Mouse (Mus musculus) midbrain, postnatal 0 days (tissue): ENCODE data around the gene Slc4a5. TPM values are rescaled to one million over a fixed set of nuclear protein-coding genes. Genes with fewer than 3 reads are reported as not detected.

ENCODE experiments used
- ATAC-seq: fragments of 200-750 bp; cut with Nextera tagmentation; 2 replicates; pipeline ENCODE4 v1.8.0; 2017; ENCODE audit warnings: moderate number of reproducible peaks, mild to moderate bottlenecking, moderate TSS enrichment, moderate library complexity; ENCODE audit not compliant: low FRiP score
- DNase-seq: peaks from one replicate; pipeline ENCODE4 v3.0.0-alpha.2; 2015; ENCODE audit warnings: low spot score
- H3K27ac ChIP-seq: fragments of 300-500 bp; sonication (generic); 2 replicates; pipeline ENCODE4 v1.5.1; 2014; ENCODE audit warnings: low read depth, mild to moderate bottlenecking, low read length, mixed read lengths
- H3K27me3 ChIP-seq: fragments of 300-500 bp; sonication (generic); 2 replicates; pipeline ENCODE4 v1.6.1; 2014; ENCODE audit warnings: low read length, control low read depth, mixed read lengths; ENCODE audit not compliant: insufficient read depth
- H3K36me3 ChIP-seq: fragments of 300-500 bp; sonication (generic); 2 replicates; pipeline ENCODE4 v1.6.1; 2014; ENCODE audit warnings: low read length, control low read depth, mixed read lengths; ENCODE audit not compliant: insufficient read depth
- H3K4me1 ChIP-seq: fragments of 300-500 bp; sonication (generic); 2 replicates; pipeline ENCODE4 v1.6.1; 2014; ENCODE audit warnings: mild to moderate bottlenecking, control low read depth, antibody characterized with exemption, low read length, mixed read lengths; ENCODE audit not compliant: insufficient read depth
- H3K4me2 ChIP-seq: fragments of 300-500 bp; sonication (generic); 2 replicates; pipeline ENCODE4 v1.6.1; 2014; ENCODE audit warnings: low read depth, mild to moderate bottlenecking, low read length, mixed read lengths; ENCODE audit not compliant: poor library complexity, severe bottlenecking
- H3K4me3 ChIP-seq: fragments of 300-500 bp; sonication (generic); 2 replicates; pipeline ENCODE4 v1.5.1; 2014; ENCODE audit warnings: low read depth, mild to moderate bottlenecking, low read length, moderate library complexity
- H3K9ac ChIP-seq: fragments of 300-500 bp; sonication (generic); replicated peaks from 2 replicates; pipeline ENCODE4 v1.6.1; 2014; ENCODE audit warnings: mild to moderate bottlenecking, low read length, moderate library complexity, mixed read lengths; ENCODE audit not compliant: poor library complexity, severe bottlenecking
- H3K9me3 ChIP-seq: fragments of 300-500 bp; sonication (generic); 2 replicates; pipeline ENCODE4 v1.6.1; 2016; ENCODE audit warnings: low read length, control low read depth
- CTCF ChIP-seq: IDR thresholded peaks from 2 replicates; pipeline ENCODE4 v1.5.1; 2016; ENCODE audit warnings: antibody characterized with exemption, mild to moderate bottlenecking
- WGBS: fragments of 180-500 bp; shearing (Covaris S2); extraction: QIAGEN DNeasy Blood & Tissue Kit; methylation state at CpG from one replicate; pipeline ENCODE4 v1.1.7; 2014; 5-methylcytosine and 5-hydroxymethylcytosine counted together
- polyA plus RNA-seq: library from polyadenylated mRNA; unstranded; fragments of >200 nt; fragmentation: Nextera tagmentation; extraction: Ambion mirVana; gene quantifications from 2 replicates; pipeline ENCODE4 v1.2.1, GENCODE M21; 2015
- total RNA-seq: library from RNA; depleted of rRNA; stranded (reverse); fragments of >200 nt; gene quantifications from 2 replicates; pipeline ENCODE4 v1.2.3, GENCODE M21; 2014; rRNA removed

The Slc4a5 gene
- total and polyA plus RNA-seq, 2 experiments from 2014 or later = 0.25 to 3.3 TPM

GRCm38 (mm10) chr6:83351490-83352160, 132.0 kb downstream of the Slc4a5 start:
- 77% methylated on average over 7 of the region's 7 CpGs for WGBS

GRCm38 (mm10) chr6:83352666-83353410, 133.2 kb downstream of the Slc4a5 start:
- no peak for DNase-seq
- no peak overlapping the region for H3K4me3 ChIP-seq
- WGBS = 94% methylated on average over 24 of the region's 24 CpGs

More at GRCm38 (mm10) chr6:83351490-83352160, 132.0 kb downstream of the Slc4a5 start:
- Histone ChIP-seq H3K9ac (no peak overlapping the region), H3K27ac (no peak overlapping the region), H3K4me2 (no peak overlapping the region), H3K9me3 (no peaks in the 10 kb centered on the region), H3K4me1 (peaks cover 3% of the 10 kb centered on the region; the same call in 1 of the 2 replicates), H3K36me3 (peaks cover 5% of the 10 kb centered on the region), H3K27me3 (no peaks in the 10 kb centered on the region), H3K4me3 (no peak overlapping the region)
- DNase-seq = no peak
- ATAC-seq = no peak
- no peak for TF ChIP-seq CTCF

More at GRCm38 (mm10) chr6:83352666-83353410, 133.2 kb downstream of the Slc4a5 start:
- Histone ChIP-seq H3K4me2 (no peak overlapping the region), H3K27me3 (no peaks in the 10 kb centered on the region), H3K4me1 (peaks cover 3% of the 10 kb centered on the region; the same call in 1 of the 2 replicates), H3K9me3 (no peaks in the 10 kb centered on the region), H3K36me3 (peaks cover 5% of the 10 kb centered on the region), H3K27ac (no peak overlapping the region), H3K9ac (no peak overlapping the region)
- no peak for TF ChIP-seq CTCF
- ATAC-seq = no peak

Other genes with a start within 250 kb of the Slc4a5 start
- 3.9 and 5.0 TPM in 2 replicates for gene Dok1, start 186.4 kb upstream of the Slc4a5 start, total RNA-seq
- 1.1 and 2.3 TPM in 2 replicates for gene Dok1, start 186.4 kb upstream of the Slc4a5 start, polyA plus RNA-seq
- gene Loxl3, start 185.7 kb upstream of the Slc4a5 start, total RNA-seq = 6.9 and 7.3 TPM in 2 replicates
- gene Loxl3, start 185.7 kb upstream of the Slc4a5 start, polyA plus RNA-seq = 4.7 and 5.6 TPM in 2 replicates
- 180 and 190 TPM in 2 replicates for gene Aup1, start 165.3 kb upstream of the Slc4a5 start, total RNA-seq
- 130 and 155 TPM in 2 replicates for gene Aup1, start 165.3 kb upstream of the Slc4a5 start, polyA plus RNA-seq
- gene Htra2, start 164.6 kb upstream of the Slc4a5 start, total RNA-seq = 45.4 and 56.5 TPM in 2 replicates
- gene Htra2, start 164.6 kb upstream of the Slc4a5 start, polyA plus RNA-seq = 87.8 and 93.4 TPM in 2 replicates
- gene Dqx1, start 162.0 kb upstream of the Slc4a5 start, total RNA-seq = 0.09 and 0.11 TPM in 2 replicates
- 0.30 and 0.32 TPM in 2 replicates for gene Dqx1, start 162.0 kb upstream of the Slc4a5 start, polyA plus RNA-seq
- gene Tlx2, start 149.5 kb upstream of the Slc4a5 start, total RNA-seq = not detected in 2 replicates
- not detected in 2 replicates for gene Tlx2, start 149.5 kb upstream of the Slc4a5 start, polyA plus RNA-seq
- 11.8 and 20.4 TPM in 2 replicates for gene Pcgf1, start 142.0 kb upstream of the Slc4a5 start, total RNA-seq
- gene Pcgf1, start 142.0 kb upstream of the Slc4a5 start, polyA plus RNA-seq = 30.4 and 35.5 TPM in 2 replicates
- not detected in 2 replicates for gene Lbx2, start 133.5 kb upstream of the Slc4a5 start, total RNA-seq
- gene Lbx2, start 133.5 kb upstream of the Slc4a5 start, polyA plus RNA-seq = 0.26 TPM in 1 of 2 replicates, not detected in the other
- gene Ccdc142, start 118.2 kb upstream of the Slc4a5 start, total RNA-seq = 13.6 and 26.0 TPM in 2 replicates
- 6.0 TPM in 2 replicates for gene Ccdc142, start 118.2 kb upstream of the Slc4a5 start, polyA plus RNA-seq
- gene Gm42688, start 118.2 kb upstream of the Slc4a5 start, total RNA-seq = 4.4 and 8.1 TPM in 2 replicates
- 3.5 and 4.4 TPM in 2 replicates for gene Gm42688, start 118.2 kb upstream of the Slc4a5 start, polyA plus RNA-seq
- 46.4 and 57.2 TPM in 2 replicates for gene Mrpl53, start 110.8 kb upstream of the Slc4a5 start, total RNA-seq
- gene Mrpl53, start 110.8 kb upstream of the Slc4a5 start, polyA plus RNA-seq = 115 and 118 TPM in 2 replicates
- gene Mogs, start 104.3 kb upstream of the Slc4a5 start, total RNA-seq = 32.6 and 40.3 TPM in 2 replicates
- gene Mogs, start 104.3 kb upstream of the Slc4a5 start, polyA plus RNA-seq = 18.8 and 19.8 TPM in 2 replicates
- gene Wbp1, start 98.3 kb upstream of the Slc4a5 start, total RNA-seq = 152 and 199 TPM in 2 replicates
- gene Wbp1, start 98.3 kb upstream of the Slc4a5 start, polyA plus RNA-seq = 85.3 and 91.6 TPM in 2 replicates
- 29.4 and 40.9 TPM in 2 replicates for gene Ino80b, start 94.4 kb upstream of the Slc4a5 start, total RNA-seq
- 14.6 and 16.2 TPM in 2 replicates for gene Ino80b, start 94.4 kb upstream of the Slc4a5 start, polyA plus RNA-seq
- gene Rtkn, start 84.4 kb upstream of the Slc4a5 start, total RNA-seq = 24.3 and 30.9 TPM in 2 replicates
- gene Rtkn, start 84.4 kb upstream of the Slc4a5 start, polyA plus RNA-seq = 12.5 and 14.6 TPM in 2 replicates
- 12.7 and 15.9 TPM in 2 replicates for gene Wdr54, start 63.4 kb upstream of the Slc4a5 start, total RNA-seq
- gene Wdr54, start 63.4 kb upstream of the Slc4a5 start, polyA plus RNA-seq = 21.5 and 27.5 TPM in 2 replicates
- gene 1700003E16Rik, start 63.4 kb upstream of the Slc4a5 start, total RNA-seq = 15.6 and 20.5 TPM in 2 replicates
- gene 1700003E16Rik, start 63.4 kb upstream of the Slc4a5 start, polyA plus RNA-seq = 18.0 and 18.2 TPM in 2 replicates
- gene Dctn1, start 53.9 kb upstream of the Slc4a5 start, total RNA-seq = 126 and 129 TPM in 2 replicates
- gene Dctn1, start 53.9 kb upstream of the Slc4a5 start, polyA plus RNA-seq = 166 TPM in 2 replicates
- gene Mthfd2, start 106.1 kb downstream of the Slc4a5 start, total RNA-seq = 19.2 and 24.0 TPM in 2 replicates
- gene Mthfd2, start 106.1 kb downstream of the Slc4a5 start, polyA plus RNA-seq = 27.0 and 32.0 TPM in 2 replicates
- 23.2 and 31.6 TPM in 2 replicates for gene Mob1a, start 106.2 kb downstream of the Slc4a5 start, total RNA-seq
- 8.7 and 9.0 TPM in 2 replicates for gene Mob1a, start 106.2 kb downstream of the Slc4a5 start, polyA plus RNA-seq
- 9.6 and 10.6 TPM in 2 replicates for gene Bola3, start 129.3 kb downstream of the Slc4a5 start, total RNA-seq
- gene Bola3, start 129.3 kb downstream of the Slc4a5 start, polyA plus RNA-seq = 46.2 and 51.2 TPM in 2 replicates
- gene Tet3, start 239.3 kb downstream of the Slc4a5 start, total RNA-seq = 32.0 and 38.3 TPM in 2 replicates
- 45.3 and 48.5 TPM in 2 replicates for gene Tet3, start 239.3 kb downstream of the Slc4a5 start, polyA plus RNA-seq